Mouse (Mus musculus) neutrophil, adult 59 days (primary cell): ENCODE measurements around the gene Cdc26. TPM values are rescaled to one million over a fixed set of nuclear protein-coding genes. Genes with fewer than 3 reads are reported as not detected.

ENCODE experiments used
- total RNA-seq, 2 experiments: library from RNA; stranded (reverse); gene quantifications; 1 replicate in 1 of 2; 2 replicates in 1 of 2; pipeline ENCODE4 v1.2.4; 2023

Cdc26 gene
- 10 to 100 TPM; 36.9 to 41.2 TPM for total RNA-seq

GRCm38 (mm10) chr4:62408601-62409282 lies at the start of gene Cdc26, which contains the start of gene Prpf4:
Gene Cdc26 (minus strand): TSS chr4:62408642.
Gene Prpf4 (plus strand): TSS chr4:62408797.

GRCm38 (mm10) chr4:62435081-62435480 lies 26.6 kb upstream of the Cdc26 start, which contains the start of gene Rnf183:
Gene Rnf183 (minus strand): TSS chr4:62435252.

GRCm38 (mm10) chr4:62360088-62360804 lies 48.2 kb downstream of the Cdc26 start, which contains the start of the genes Fkbp15 and Slc31a1:
Gene Fkbp15 (minus strand): TSS chr4:62360548.
Gene Slc31a1 (plus strand): TSS chr4:62360727.

Other genes with a start within 250 kb of the Cdc26 start
- gene Zfp37, start 177.6 kb downstream of the Cdc26 start, total RNA-seq: not detected
- gene Slc31a2, start 146.1 kb downstream of the Cdc26 start, total RNA-seq: 10 to 100 TPM; 51.4 to 57.8 TPM
- 10 to 100 TPM; 83.4 to 94.3 TPM for gene Fkbp15, start 48.1 kb downstream of the Cdc26 start, total RNA-seq
- gene Slc31a1, start 47.9 kb downstream of the Cdc26 start, total RNA-seq: 10 to 100 TPM; 12.1 to 13.3 TPM
- gene Prpf4, start 155 bp upstream of the Cdc26 start, total RNA-seq: 1 to 10 TPM; 7.9 to 8.9 TPM
- gene Rnf183, start 26.6 kb upstream of the Cdc26 start, total RNA-seq: not detected
- gene Wdr31, start 62.3 kb upstream of the Cdc26 start, total RNA-seq: 1 to 10 TPM in 1 of 2 experiments, not detected in 1; 1.5 TPM
- gene Bspry, start 71.4 kb upstream of the Cdc26 start, total RNA-seq: under 1 TPM; 0.42 to 0.82 TPM
- gene Hdhd3, start 94.8 kb upstream of the Cdc26 start, total RNA-seq: 1 to 10 TPM; 1.1 to 1.2 TPM
- 10 to 100 TPM; 12.3 to 32.6 TPM for gene Alad, start 111.3 kb upstream of the Cdc26 start, total RNA-seq
- 10 to 100 TPM; 16.3 to 21.8 TPM for gene Pole3, start 116.4 kb upstream of the Cdc26 start, total RNA-seq
- under 1 TPM in 1 of 2 experiments, not detected in 1; 0.38 TPM for gene 4933430I17Rik, start 116.7 kb upstream of the Cdc26 start, total RNA-seq
- 10 to 100 TPM; 78.1 to 86.0 TPM for gene Rgs3, start 151.2 kb upstream of the Cdc26 start, total RNA-seq